21 mouse cellular contexts compared by ENCODE assay signal in the genomic region with DNA sequence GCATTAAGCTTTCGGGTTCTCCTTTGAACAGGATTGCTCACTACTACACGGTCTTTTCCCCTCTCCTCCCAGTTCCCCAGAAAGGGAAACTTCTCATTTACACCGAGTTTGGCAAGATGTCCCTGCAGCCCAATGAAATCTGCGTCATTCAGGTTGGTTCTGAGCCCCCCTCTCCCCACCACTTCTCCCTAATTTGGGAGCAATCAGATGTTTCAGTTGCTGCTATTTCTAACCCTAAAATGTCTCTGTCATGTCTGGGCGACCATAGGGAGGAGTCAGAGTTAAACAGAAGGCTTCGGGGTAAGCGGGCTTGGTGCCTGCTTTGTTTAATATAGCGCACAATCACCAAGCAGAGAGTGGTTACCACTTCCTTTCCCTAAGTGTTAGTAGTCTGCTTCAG. TPM values are rescaled to one million over a fixed set of nuclear protein-coding genes. Genes with fewer than 3 reads are reported as not detected.
DNase-seq lines count a peak whose midpoint lies in the region; ATAC-seq lines count a peak whose summit lies in the region.
"Had no signal": no experiment of that assay in that cellular context is flagged by ENCODE, and none has a peak within 500 bp of the region (broad histone marks: within the 10 kb centered on the region; RNA-seq: fewer than 3 reads in every experiment).

No protein-coding gene starts in this region.

- H3K9ac ChIP-seq in neural tube, embryonic 13.5 days: 0 out of 2 replicates have a peak overlapping the region, but pooled peaks have one; percentile 13
- H3K9ac ChIP-seq in neural tube, embryonic 15.5 days (replicated peaks): no peak overlapping the region
- no peak overlapping the region for H3K9ac ChIP-seq in limb, embryonic 13.5 days
- H3K9ac ChIP-seq: heart, embryonic 13.5 days; hindbrain, embryonic 15.5 days had no signal

- H3K4me3 ChIP-seq in neural tube, embryonic 13.5 days: no peak overlapping the region
- no peak overlapping the region for H3K4me3 ChIP-seq in neural tube, embryonic 15.5 days (replicated peaks)
- H3K4me3 ChIP-seq in limb, embryonic 13.5 days: no peak overlapping the region
- H3K4me3 ChIP-seq: embryonic facial prominence, embryonic 10.5 days; heart, embryonic 13.5 days; hindbrain, embryonic 15.5 days had no signal

- no peak overlapping the region for H3K27ac ChIP-seq in neural tube, embryonic 13.5 days (replicated peaks)
- H3K27ac ChIP-seq in neural tube, embryonic 15.5 days (replicated peaks): no peak overlapping the region
- H3K27ac ChIP-seq in limb, embryonic 13.5 days: no peak overlapping the region
- H3K27ac ChIP-seq: embryonic facial prominence, embryonic 10.5 days; heart, embryonic 13.5 days; hindbrain, embryonic 15.5 days had no signal

- H3K4me2 ChIP-seq in neural tube, embryonic 13.5 days: no peak overlapping the region
- H3K4me2 ChIP-seq in neural tube, embryonic 15.5 days: no peak overlapping the region
- H3K4me2 ChIP-seq in limb, embryonic 13.5 days (replicated peaks): 0 out of 2 replicates have a peak overlapping the region, but pooled peaks have one; percentile 12
- H3K4me2 ChIP-seq: heart, embryonic 13.5 days; hindbrain, embryonic 15.5 days had no signal

- H3K4me1 ChIP-seq in neural tube, embryonic 13.5 days (replicated peaks): peaks cover 25% of the 10 kb centered on the region
- peaks cover 18% of the 10 kb centered on the region for H3K4me1 ChIP-seq in neural tube, embryonic 15.5 days
- peaks cover 38% of the 10 kb centered on the region for H3K4me1 ChIP-seq in limb, embryonic 13.5 days

- H3K36me3 ChIP-seq in neural tube, embryonic 13.5 days: no peaks in the 10 kb centered on the region
- H3K36me3 ChIP-seq in neural tube, embryonic 15.5 days: no peaks in the 10 kb centered on the region
- no peaks in the 10 kb centered on the region for H3K36me3 ChIP-seq in limb, embryonic 13.5 days
- H3K36me3 ChIP-seq: embryonic facial prominence, embryonic 10.5 days; heart, embryonic 13.5 days; hindbrain, embryonic 15.5 days had no signal

- peak; percentile 78 for DNase-seq in heart, adult 11 months
- no peak for DNase-seq in heart, adult 8-10 months (ENCODE audit: low spot score)
- DNase-seq in adrenal gland, postnatal 25 days: no peak
- no peak for DNase-seq in embryo, embryonic 10.5 days (ENCODE audit: low spot score)
- DNase-seq: adrenal gland, adult 2 months; adrenal gland, postnatal 36 days; cerebellum, adult 11-12 months; cerebellum, adult 9-10 months; cerebellum, postnatal 25 days; gastrocnemius, postnatal 14 days; heart, postnatal 36 days had no signal

- WGBS in neural tube, embryonic 13.5 days: 76% methylated on average over 8 of the region's 8 CpGs
- WGBS in neural tube, embryonic 15.5 days: 64% methylated on average over 8 of the region's 8 CpGs
- WGBS in limb, embryonic 13.5 days: 60% methylated on average over 8 of the region's 8 CpGs

- ATAC-seq in neural tube, embryonic 13.5 days (ENCODE audit: low read depth): no peak
- no peak for ATAC-seq in neural tube, embryonic 15.5 days (ENCODE audit: low FRiP score)
- no peak for ATAC-seq in limb, embryonic 13.5 days (ENCODE audit: low FRiP score, low read depth)
- ATAC-seq: forebrain, embryonic 14.5 days had no signal

- H3K27me3 ChIP-seq in neural tube, embryonic 13.5 days: no peaks in the 10 kb centered on the region
- no peaks in the 10 kb centered on the region for H3K27me3 ChIP-seq in neural tube, embryonic 15.5 days (replicated peaks)
- H3K27me3 ChIP-seq in limb, embryonic 13.5 days: no peaks in the 10 kb centered on the region
- H3K27me3 ChIP-seq: heart, embryonic 13.5 days; hindbrain, embryonic 15.5 days had no signal

- H3K9me3 ChIP-seq in neural tube, embryonic 13.5 days: no peaks in the 10 kb centered on the region
- H3K9me3 ChIP-seq in neural tube, embryonic 15.5 days (replicated peaks): no peaks in the 10 kb centered on the region
- H3K9me3 ChIP-seq in limb, embryonic 13.5 days: no peaks in the 10 kb centered on the region
- H3K9me3 ChIP-seq: embryonic facial prominence, embryonic 10.5 days; heart, embryonic 13.5 days; hindbrain, embryonic 15.5 days had no signal

RNA-seq across cellular contexts. Expression of a gene that starts 36.2 kb away (rescaled TPM):
- not detected for total RNA-seq in heart, adult 8-10 months (2022)
- polyA plus RNA-seq in neural tube, embryonic 13.5 days (2015; fragmentation: Nextera tagmentation; extraction: Ambion mirVana): 0.27 TPM in 1 of 2 replicates, not detected in the other
- polyA plus RNA-seq in neural tube, embryonic 15.5 days (2015; fragmentation: Nextera tagmentation; extraction: Ambion mirVana): 0.23 TPM in 2 replicates
- polyA plus RNA-seq in limb, embryonic 13.5 days (2015; fragmentation: Nextera tagmentation; extraction: Ambion mirVana): 0.11 and 0.17 TPM in 2 replicates
- 7.7 TPM in 1 of 2 replicates, not detected in the other for total RNA-seq in adrenal gland, postnatal 25 days (2021)
- total RNA-seq: gastrocnemius, postnatal 14 days had no signal
- polyA plus RNA-seq: adrenal gland, adult 2 months; cortical plate, adult 2 months; embryonic facial prominence, embryonic 14.5 days; forebrain, embryonic 14.5 days; hindbrain, embryonic 11.5 days had no signal

RNA-seq across cellular contexts. Expression of a gene that starts 38.1 kb away (rescaled TPM):
- 100 to 1,000 TPM; 162 to 263 (median 197) TPM for total RNA-seq in heart, adult 8-10 months (2022)
- polyA plus RNA-seq in neural tube, embryonic 13.5 days (2015; fragmentation: Nextera tagmentation; extraction: Ambion mirVana): 68.9 and 85.0 TPM in 2 replicates
- 60.2 and 69.7 TPM in 2 replicates for polyA plus RNA-seq in neural tube, embryonic 15.5 days (2015; fragmentation: Nextera tagmentation; extraction: Ambion mirVana)
- 58.1 and 63.9 TPM in 2 replicates for polyA plus RNA-seq in limb, embryonic 13.5 days (2015; fragmentation: Nextera tagmentation; extraction: Ambion mirVana)
- 96.7 and 145 TPM in 2 replicates for total RNA-seq in adrenal gland, postnatal 25 days (2021)
